Comparison of ENCODE assay signal across 8 mouse cellular contexts in genomic region chr7:19749389-19750216, GRCm38 (mm10). TPM values are rescaled to one million over a fixed set of nuclear protein-coding genes. Genes with fewer than 3 reads are reported as not detected.
DNase-seq lines count a peak whose midpoint lies in the region; ATAC-seq lines count a peak whose summit lies in the region.

No protein-coding gene starts in this region.

- DNase-seq in WW6 (ENCODE audit: low read depth, low spot score), result peak; percentile 98
- peak; percentile 96 for DNase-seq in cerebellum, postnatal 4 days (ENCODE audit: low spot score in 2 of 2)
- DNase-seq in gastrocnemius, adult 18-20 months (ENCODE audit: low spot score), result peak; percentile 96
- peak; percentile 85 for DNase-seq in left cerebral cortex, adult 18-20 months (ENCODE audit: low spot score in 2 of 2)
- peak; percentile 88 for DNase-seq in right cerebral cortex, adult 18-20 months
- peak; percentile 92 for DNase-seq in urinary bladder, postnatal 10 days (ENCODE audit: low spot score)

- H3K79me2 ChIP-seq in macrophage (ENCODE audit: inconsistent target), result no peaks in the 10 kb centered on the region

- H3K27ac ChIP-seq in hindbrain, embryonic 16.5 days (ENCODE audit: low read depth, low read length), result peak overlapping the region; percentile 87
- no peak overlapping the region for H3K27ac ChIP-seq in macrophage

- H3K9me3 ChIP-seq in hindbrain, embryonic 16.5 days (ENCODE audit: control insufficient read depth, low read length), result no peaks in the 10 kb centered on the region

- H3K27me3 ChIP-seq in hindbrain, embryonic 16.5 days (replicated peaks; ENCODE audit: control insufficient read depth, insufficient read depth, low read length), result no peaks in the 10 kb centered on the region

- H3K36me3 ChIP-seq in hindbrain, embryonic 16.5 days (ENCODE audit: control insufficient read depth, insufficient read depth, low read length), result no peaks in the 10 kb centered on the region
- no peaks in the 10 kb centered on the region for H3K36me3 ChIP-seq in macrophage (ENCODE audit: inconsistent target)

- peaks cover 28% of the 10 kb centered on the region for H3K4me1 ChIP-seq in hindbrain, embryonic 16.5 days (ENCODE audit: control insufficient read depth, insufficient read depth, low read depth, low read length)

- H3K4me3 ChIP-seq in hindbrain, embryonic 16.5 days (ENCODE audit: low read length), result peak overlapping the region; percentile 88
- peak overlapping the region; percentile 44 for H3K4me3 ChIP-seq in macrophage (ENCODE audit: inconsistent target)

- peak overlapping the region; percentile 97 for H3K9ac ChIP-seq in hindbrain, embryonic 16.5 days (ENCODE audit: low read depth, low read length)

- ATAC-seq in hindbrain, embryonic 16.5 days, result peak; percentile 93

- under 1% methylated on average over 46 of the region's 46 CpGs for WGBS in hindbrain, embryonic 16.5 days
- WGBS in macrophage (ENCODE audit: missing documents), result under 1% methylated on average over 45 of the region's 46 CpGs

- H3K4me2 ChIP-seq in hindbrain, embryonic 16.5 days (ENCODE audit: low read length), result peak overlapping the region; percentile 83

RNA-seq across cellular contexts. Expression of gene Nectin2, which starts 0.7 kb away (rescaled TPM):
- total RNA-seq in gastrocnemius, adult 18-20 months (2021), result 1 to 10 TPM in 1 of 2 experiments, under 1 TPM in 1; 0.64 to 2.0 TPM
- polyA plus RNA-seq in hindbrain, embryonic 16.5 days (2015; fragmentation: Nextera tagmentation; extraction: Ambion mirVana), result 57.7 and 59.7 TPM in 2 replicates
- total RNA-seq in left cerebral cortex, adult 18-20 months (2021), result 1 to 10 TPM; 6.7 to 8.6 TPM
- 10 to 100 TPM in 7 of 26 experiments, 1 to 10 TPM in 19; 1.1 to 31.8 (median 7.0) TPM for total RNA-seq in macrophage (2018; cell fraction: chromatin; rRNA removed)
- total RNA-seq in macrophage (2018; cell fraction: cytosol; rRNA removed), result 10 to 100 TPM in 13 of 26 experiments, 1 to 10 TPM in 13; 5.9 to 22.1 (median 9.4) TPM
- total RNA-seq in macrophage (2018; cell fraction: nucleus; rRNA removed), result 10 to 100 TPM in 14 of 26 experiments, 1 to 10 TPM in 12; 4.0 to 36.5 (median 13.0) TPM
- polyA plus RNA-seq in macrophage (2018), result 5.2 to 7.5 TPM (median 5.9 TPM) in 3 replicates

RNA-seq across cellular contexts. Expression of gene Bcam, which starts 21.2 kb away (rescaled TPM):
- 10 to 100 TPM; 17.4 to 28.5 TPM for total RNA-seq in gastrocnemius, adult 18-20 months (2021)
- polyA plus RNA-seq in hindbrain, embryonic 16.5 days (2015; fragmentation: Nextera tagmentation; extraction: Ambion mirVana), result 24.4 and 24.6 TPM in 2 replicates
- total RNA-seq in left cerebral cortex, adult 18-20 months (2021), result 10 to 100 TPM; 18.6 to 19.1 TPM
- 1 to 10 TPM in 2 of 26 experiments, under 1 TPM in 3, not detected in 21; 0.35 to 3.0 (median 0.62) TPM for total RNA-seq in macrophage (2018; cell fraction: chromatin; rRNA removed)
- under 1 TPM; 0.06 to 0.91 (median 0.33) TPM for total RNA-seq in macrophage (2018; cell fraction: cytosol; rRNA removed)
- 1 to 10 TPM in 4 of 26 experiments, under 1 TPM in 13, not detected in 9; 0.25 to 2.5 (median 0.57) TPM for total RNA-seq in macrophage (2018; cell fraction: nucleus; rRNA removed)
- 0.12 to 0.15 TPM (median 0.14 TPM) in 3 replicates for polyA plus RNA-seq in macrophage (2018)

RNA-seq across cellular contexts. Expression of gene Tomm40, which starts 34.4 kb away (rescaled TPM):
- total RNA-seq in gastrocnemius, adult 18-20 months (2021), result 10 to 100 TPM; 40.8 to 44.0 TPM
- 134 and 135 TPM in 2 replicates for polyA plus RNA-seq in hindbrain, embryonic 16.5 days (2015; fragmentation: Nextera tagmentation; extraction: Ambion mirVana)
- total RNA-seq in left cerebral cortex, adult 18-20 months (2021), result 100 to 1,000 TPM; 116 to 122 TPM
- 100 to 1,000 TPM in 1 of 26 experiments, 10 to 100 TPM in 25; 23.8 to 101 (median 64.7) TPM for total RNA-seq in macrophage (2018; cell fraction: chromatin; rRNA removed)
- total RNA-seq in macrophage (2018; cell fraction: cytosol; rRNA removed), result 10 to 100 TPM; 29.3 to 52.6 (median 38.4) TPM
- 10 to 100 TPM; 18.7 to 88.7 (median 34.9) TPM for total RNA-seq in macrophage (2018; cell fraction: nucleus; rRNA removed)
- 17.8 to 74.1 TPM (median 32.1 TPM) in 3 replicates for polyA plus RNA-seq in macrophage (2018)

RNA-seq across cellular contexts. Expression of gene Cblc, which starts 47.0 kb away (rescaled TPM):
- not detected for total RNA-seq in gastrocnemius, adult 18-20 months (2021)
- polyA plus RNA-seq in hindbrain, embryonic 16.5 days (2015; fragmentation: Nextera tagmentation; extraction: Ambion mirVana), result 0.34 and 0.41 TPM in 2 replicates
- not detected for total RNA-seq in left cerebral cortex, adult 18-20 months (2021)
- not detected for total RNA-seq in macrophage (2018; cell fraction: chromatin; rRNA removed)
- total RNA-seq in macrophage (2018; cell fraction: cytosol; rRNA removed), result not detected
- total RNA-seq in macrophage (2018; cell fraction: nucleus; rRNA removed), result 1 to 10 TPM in 1 of 26 experiments, not detected in 25; 1.5 TPM
- not detected in 3 replicates for polyA plus RNA-seq in macrophage (2018)

RNA-seq across cellular contexts. Expression of gene Apoe, which starts 50.6 kb away (rescaled TPM):
- total RNA-seq in gastrocnemius, adult 18-20 months (2021), result 10 to 100 TPM; 59.5 to 87.1 TPM
- polyA plus RNA-seq in hindbrain, embryonic 16.5 days (2015; fragmentation: Nextera tagmentation; extraction: Ambion mirVana), result 849 and 1,414 TPM in 2 replicates
- total RNA-seq in left cerebral cortex, adult 18-20 months (2021), result 1,000 to 10,000 TPM; 1,855 to 2,066 TPM
- total RNA-seq in macrophage (2018; cell fraction: chromatin; rRNA removed), result 100 to 1,000 TPM in 24 of 26 experiments, 10 to 100 TPM in 2; 88.7 to 552 (median 167) TPM
- total RNA-seq in macrophage (2018; cell fraction: cytosol; rRNA removed), result over 10,000 TPM in 1 of 26 experiments, 1,000 to 10,000 TPM in 25; 2,271 to 10,488 (median 5,747) TPM
- total RNA-seq in macrophage (2018; cell fraction: nucleus; rRNA removed), result 1,000 to 10,000 TPM in 25 of 26 experiments, 100 to 1,000 TPM in 1; 950 to 5,502 (median 3,280) TPM
- 11,661 to 20,761 TPM (median 14,221 TPM) in 3 replicates for polyA plus RNA-seq in macrophage (2018)
